Mouse (Mus musculus): Measurements from ENCODE around the gene 1810024B03Rik. TPM values are rescaled to one million over a fixed set of nuclear protein-coding genes. Genes with fewer than 3 reads are reported as not detected.
"Not testable (repeated sequence)": the region's sequence is repeated elsewhere in the genome, so short reads cannot be mapped to it uniquely, and the experiment has no call there.

1810024B03Rik gene
- total RNA-seq, 2 experiments from 2014 or later: 0.31 to 0.69 TPM

DNA sequence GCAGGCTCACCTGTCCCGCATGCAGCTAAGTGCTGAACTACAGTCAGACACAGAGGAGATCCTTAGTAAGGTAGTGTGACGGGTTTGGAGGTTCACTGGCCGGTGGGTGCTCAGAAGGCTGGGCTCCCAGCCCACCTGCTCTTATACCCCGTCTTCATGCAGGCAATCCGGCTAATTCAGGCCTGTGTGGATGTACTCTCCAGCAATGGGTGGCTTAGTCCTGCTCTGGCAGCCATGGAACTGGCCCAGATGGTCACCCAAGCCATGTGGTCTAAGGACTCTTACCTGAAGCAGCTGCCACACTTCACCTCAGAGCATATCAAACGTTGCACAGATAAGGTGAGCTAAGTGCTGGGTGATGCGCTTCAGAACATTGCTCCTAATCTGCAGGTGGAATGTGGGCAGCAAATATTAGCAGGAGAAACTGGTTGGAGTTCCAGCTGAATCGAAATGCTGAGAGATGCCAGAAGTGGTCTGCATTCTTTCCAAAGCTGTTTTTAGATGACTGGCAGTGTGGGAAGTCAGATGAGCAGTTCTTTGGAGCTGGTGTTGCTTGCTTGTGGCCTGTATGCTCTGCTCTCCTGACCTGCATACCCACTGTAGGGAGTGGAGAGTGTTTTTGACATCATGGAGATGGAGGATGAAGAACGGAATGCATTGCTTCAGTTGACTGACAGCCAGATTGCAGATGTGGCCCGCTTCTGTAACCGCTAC is 30.0 kb upstream of the 1810024B03Rik start:
- Histone ChIP-seq H3K27ac (no peak overlapping the region), H3K4me3 (no peak overlapping the region)
- no peak for TF ChIP-seq CTCF (IDR thresholded peaks at IDR 0.05)
- intact Hi-C loops (cut with DNase I): no loop called here
- no peak for DNase-seq

DNA sequence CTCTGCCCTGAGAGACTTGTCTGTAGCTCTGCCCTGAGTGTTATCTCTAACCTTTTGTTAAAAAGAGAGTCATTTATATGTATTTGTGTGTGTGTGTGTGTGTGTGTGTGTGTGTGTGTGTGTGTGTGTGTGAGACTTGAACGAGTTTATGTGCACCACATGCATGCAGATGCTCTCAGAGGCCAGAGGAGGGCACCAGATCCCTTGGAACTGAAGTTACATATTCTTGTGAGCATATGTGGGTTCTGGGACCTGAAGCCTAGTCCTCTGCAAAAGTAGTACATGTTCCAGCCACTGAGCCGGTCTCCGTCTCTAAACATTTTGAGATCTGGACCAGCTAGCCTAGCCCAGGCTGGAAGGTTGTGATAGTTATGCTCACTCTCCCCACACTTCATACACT is 17.2 kb upstream of the 1810024B03Rik start:
- Histone ChIP-seq H3K27ac (no peak overlapping the region), H3K4me3 (no peak overlapping the region)
- intact Hi-C loops (cut with DNase I): loop anchor here (10.0 kb wide), 1 partner anchor 490 kb away; no protein-coding TSS in a partner anchor
- no peak for TF ChIP-seq CTCF (IDR thresholded peaks at IDR 0.05)
- DNase-seq: no peak

- intact Hi-C loops (cut with DNase I): no loop called here
- no peak overlapping the region for H3K4me3 ChIP-seq
- DNase-seq: no peak
- no peak for TF ChIP-seq CTCF (IDR thresholded peaks at IDR 0.05)
- H3K27ac ChIP-seq: no peak overlapping the region
Measured at GRCm38 (mm10) chr2:127217746-127218145, 9.7 kb upstream of the 1810024B03Rik start.

- H3K27ac ChIP-seq: no peak overlapping the region
- no peak overlapping the region for H3K4me3 ChIP-seq
- no peak for TF ChIP-seq CTCF (IDR thresholded peaks at IDR 0.05)
- intact Hi-C loops (cut with DNase I): no loop called here
- no peak for DNase-seq
Measured at GRCm38 (mm10) chr2:127210701-127211100, 2.6 kb upstream of the 1810024B03Rik start.

DNA sequence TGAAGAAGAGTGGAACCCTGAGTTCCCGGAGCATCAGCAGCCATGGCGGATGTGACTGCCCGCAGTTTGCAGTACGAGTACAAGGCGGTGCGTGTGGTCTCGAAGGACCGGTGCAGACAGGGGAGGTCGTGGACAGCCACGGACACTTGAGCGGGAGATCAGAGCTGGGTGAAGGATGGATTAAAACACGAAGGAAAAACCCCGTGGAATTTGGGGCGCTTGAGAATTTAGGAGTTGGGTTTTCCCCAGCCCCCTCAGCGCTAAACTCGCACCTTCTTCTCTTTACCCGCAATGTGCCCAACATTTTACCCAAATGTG is 331 bp upstream of the 1810024B03Rik start:
- Histone ChIP-seq H3K27ac (peak overlapping the region; percentile 89), H3K4me3 (peak overlapping the region; percentile 83)
- TF ChIP-seq CTCF (IDR thresholded peaks at IDR 0.05): no peak
- intact Hi-C loops (cut with DNase I): loop anchor here (2.0 to 5.0 kb wide), 2 partner anchors 60 to 136 kb away; partner anchors contain the start of gene Blvra
- DNase-seq: no peak

DNA sequence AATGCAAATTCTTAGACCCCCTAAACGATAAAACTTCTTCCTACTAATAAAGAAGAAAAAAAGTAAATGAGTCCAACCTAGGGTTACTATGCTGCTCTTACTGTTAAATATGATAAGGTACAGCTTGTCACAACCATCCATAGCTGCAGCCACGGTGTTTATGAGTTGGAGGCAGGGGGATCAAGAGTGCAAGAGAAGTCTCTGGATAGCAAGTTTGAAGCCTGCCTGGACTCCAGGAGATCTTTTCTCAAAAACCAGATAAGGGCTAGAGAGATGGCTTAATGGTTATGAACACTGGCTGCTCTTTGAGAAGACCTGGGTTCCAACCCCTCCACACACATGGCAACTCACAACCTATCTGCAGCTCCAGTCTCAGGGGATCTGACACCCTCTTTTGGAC is 1.2 kb downstream of the 1810024B03Rik start:
- no peak for TF ChIP-seq CTCF (IDR thresholded peaks at IDR 0.05)
- no peak for DNase-seq
- H3K4me3 ChIP-seq: no peak overlapping the region
- H3K27ac ChIP-seq: no peak overlapping the region
- intact Hi-C loops (cut with DNase I): loop anchor here (5.0 kb wide), 1 partner anchor 135 kb away; the partner anchor contains the start of gene Blvra

DNA sequence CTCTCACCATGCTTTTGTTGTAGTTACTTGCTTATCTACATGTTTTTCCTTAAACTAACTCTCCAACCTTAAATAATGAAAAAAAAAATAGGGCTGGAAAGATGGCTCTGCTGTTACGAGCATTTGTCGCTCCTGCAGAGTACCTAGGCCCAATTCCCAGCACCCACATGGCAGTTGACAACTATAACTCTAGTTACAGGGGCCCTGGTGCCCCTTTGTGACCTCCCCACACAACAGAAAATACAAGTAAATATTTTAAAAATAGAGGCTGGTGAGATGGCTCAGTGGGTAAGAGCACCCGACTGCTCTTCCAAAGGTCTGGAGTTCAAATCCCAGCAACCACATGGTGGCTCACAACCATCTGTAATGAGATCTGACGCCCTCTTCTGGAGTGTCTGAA is 2.1 kb downstream of the 1810024B03Rik start:
- not testable (repeated sequence) for H3K27ac ChIP-seq, DNase-seq, H3K4me3 ChIP-seq
- intact Hi-C loops (cut with DNase I): loop anchor here (5.0 kb wide), 1 partner anchor 134 kb away; the partner anchor contains the start of gene Blvra

GRCm38 (mm10) chr2:127204932-127205331 is 3.1 kb downstream of the 1810024B03Rik start:
- DNase-seq: peak; percentile 51
- H3K27ac ChIP-seq: no peak overlapping the region
- no peak overlapping the region for H3K4me3 ChIP-seq
- intact Hi-C loops (cut with DNase I): loop anchor here (5.0 kb wide), 1 partner anchor 133 kb away; the partner anchor contains the start of gene Blvra
- peak; percentile 93 for TF ChIP-seq CTCF (IDR thresholded peaks at IDR 0.05)

DNA sequence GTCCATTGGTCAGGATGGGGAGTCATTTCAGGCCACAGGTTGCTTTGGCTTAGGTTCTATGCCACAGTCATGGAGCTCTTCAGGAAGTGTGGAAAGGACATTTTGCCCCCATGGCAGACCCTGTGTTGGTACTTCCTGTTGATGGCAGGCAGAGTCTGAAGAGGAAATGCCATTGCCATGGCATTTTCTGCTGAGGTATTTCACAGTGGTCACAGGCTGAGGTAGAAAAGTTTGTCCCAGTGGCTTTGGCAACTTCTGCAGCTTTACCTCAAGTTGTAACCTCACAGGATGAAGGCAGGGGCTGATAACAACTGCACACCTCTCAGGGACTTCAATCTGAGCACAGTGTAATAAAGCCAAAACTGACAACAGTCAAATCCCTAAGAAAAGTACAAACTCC is 18.5 kb downstream of the 1810024B03Rik start:
- no peak for TF ChIP-seq CTCF (IDR thresholded peaks at IDR 0.05)
- no peak overlapping the region for H3K4me3 ChIP-seq
- intact Hi-C loops (cut with DNase I): no loop called here

GRCm38 (mm10) chr2:127182598-127183381 is 25.3 kb downstream of the 1810024B03Rik start:
- H3K4me3 ChIP-seq: peak overlapping the region; percentile 74
- intact Hi-C loops (cut with DNase I): no loop called here
- H3K27ac ChIP-seq: peak overlapping the region; percentile 93

More for the DNA sequence above, 18.5 kb downstream of the 1810024B03Rik start:
- no peak overlapping the region for H3K27ac ChIP-seq
- no peak for DNase-seq

GRCm38 (mm10) chr2:127166261-127166660 is 41.8 kb downstream of the 1810024B03Rik start:
- peak; percentile 58 for TF ChIP-seq CTCF (IDR thresholded peaks at IDR 0.05)
- DNase-seq, H3K4me3 ChIP-seq, H3K27ac ChIP-seq: not testable (repeated sequence)
- intact Hi-C loops (cut with DNase I): loop anchor here (2.0 kb wide), 2 partner anchors 37 to 175 kb away; no protein-coding TSS in a partner anchor

More at GRCm38 (mm10) chr2:127182598-127183381, 25.3 kb downstream of the 1810024B03Rik start:
- TF ChIP-seq CTCF (IDR thresholded peaks at IDR 0.05): no peak
- peak; percentile 83 for DNase-seq

- intact Hi-C loops (cut with DNase I): loop anchor here (2.0 kb wide), 2 partner anchors 37 to 175 kb away; no protein-coding TSS in a partner anchor
- Histone ChIP-seq H3K4me3 (no peak overlapping the region), H3K27ac (no peak overlapping the region)
- no peak for TF ChIP-seq CTCF (IDR thresholded peaks at IDR 0.05)
- DNase-seq: no peak
Measured at GRCm38 (mm10) chr2:127165675-127166074, 42.4 kb downstream of the 1810024B03Rik start.

GRCm38 (mm10) chr2:127145699-127146098 is 62.4 kb downstream of the 1810024B03Rik start:
- H3K4me3 ChIP-seq: no peak overlapping the region
- intact Hi-C loops (cut with DNase I): no loop called here
- no peak overlapping the region for H3K27ac ChIP-seq
- no peak for TF ChIP-seq CTCF (IDR thresholded peaks at IDR 0.05)
- DNase-seq: no peak
